Mouse (Mus musculus): Measurements from ENCODE around the gene Bcl2l13.

DNA sequence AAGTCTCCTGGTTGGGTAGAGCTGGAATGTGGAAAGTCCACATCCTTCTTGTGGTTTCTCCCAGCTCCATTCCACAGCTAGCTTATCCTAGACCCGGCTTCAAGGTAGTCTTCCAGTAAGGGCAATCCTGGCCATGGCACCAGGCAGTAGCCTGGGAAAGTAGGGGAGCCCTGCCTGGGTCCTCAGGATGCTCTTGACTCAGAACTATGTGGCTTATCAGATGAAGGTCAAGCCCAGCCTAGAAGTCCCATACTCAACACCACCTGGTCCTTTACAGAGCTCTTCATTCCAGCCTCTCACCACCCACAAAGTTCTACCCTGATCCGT, 79.6 kb downstream of the Bcl2l13 start:
- TF ChIP-seq POLR2A (IDR thresholded peaks at IDR 0.05; ENCODE audit: insufficient read length, low read depth): no peak
- TF ChIP-seq E2F4 (IDR thresholded peaks at IDR 0.05; ENCODE audit: insufficient read depth): no peak
- no peak for TF ChIP-seq CEBPB (IDR thresholded peaks at IDR 0.05; ENCODE audit: insufficient read depth, poor library complexity, severe bottlenecking)
- no peak for TF ChIP-seq MAX (IDR thresholded peaks at IDR 0.05; ENCODE audit: low read depth)
- TF ChIP-seq MYOD1 (IDR thresholded peaks at IDR 0.05; ENCODE audit: control insufficient read depth in 1 of 3, insufficient read length in 2 of 3, low read depth in 2 of 3): no peak
- no peak for TF ChIP-seq USF1 (IDR thresholded peaks at IDR 0.05; ENCODE audit: low read depth)
- no peak for TF ChIP-seq POLR2AphosphoS2 (IDR thresholded peaks at IDR 0.05; ENCODE audit: insufficient read length, low read depth)

All from myocyte (in vitro differentiated cells).